Mouse (Mus musculus) cerebellum, adult 2 months (tissue): ENCODE results near the gene Pctp.

Source experiments
- CTCF ChIP-seq: fragments of 200-500 bp; IDR thresholded peaks from 2 replicates; pipeline ENCODE4 v1.5.1; 2011; ENCODE audit warnings: low read depth, mild to moderate bottlenecking, control low read depth, low read length, moderate library complexity, borderline replicate concordance; ENCODE audit not compliant: insufficient read depth
- POLR2A ChIP-seq: fragments of 200-500 bp; IDR thresholded peaks from 2 replicates; pipeline ENCODE4 v1.6.1; 2011; ENCODE audit warnings: low read length, control low read depth, borderline replicate concordance; ENCODE audit not compliant: insufficient read depth

DNA sequence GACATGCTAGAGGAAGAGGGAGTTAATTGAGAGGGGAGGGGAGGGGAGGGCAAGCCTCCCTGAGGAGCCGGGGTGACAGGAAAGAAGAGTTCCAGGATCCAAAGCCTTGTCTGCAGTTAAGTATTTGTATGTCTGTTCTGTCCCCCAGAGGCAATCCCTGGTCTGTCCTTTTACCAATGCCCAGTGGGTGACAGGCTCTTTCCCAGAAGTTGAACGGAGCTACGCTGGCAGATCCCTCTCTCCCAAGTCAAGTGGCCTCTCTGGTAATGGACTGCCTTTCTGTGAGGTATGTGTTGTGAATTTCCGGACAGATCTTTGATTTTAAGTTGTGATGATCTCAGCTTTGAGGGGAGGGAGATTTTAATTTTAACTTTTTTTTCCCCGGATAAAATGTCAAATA, 30.7 kb upstream of the Pctp start:
- TF ChIP-seq POLR2A (no peak), CTCF (no peak)
